Mouse (Mus musculus) embryonic facial prominence, embryonic 11.5 days (tissue): ENCODE data around the gene Zfp385c. TPM values are rescaled to one million over a fixed set of nuclear protein-coding genes. Genes with fewer than 3 reads are reported as not detected.

Experiments used
- ATAC-seq: fragments of 200-750 bp; cut with Nextera tagmentation; replicated peaks from 2 replicates; pipeline ENCODE4 v1.8.0; 2017; ENCODE audit warnings: low read depth; ENCODE audit not compliant: insufficient number of reproducible peaks, low FRiP score, low TSS enrichment
- DNase-seq: peaks from one replicate; pipeline ENCODE4 v3.0.0-alpha.2; 2015; ENCODE audit warnings: low spot score
- H3K27ac ChIP-seq: fragments of 300-500 bp; sonication (generic); replicated peaks from 2 replicates; pipeline ENCODE4 v1.5.1; 2014; ENCODE audit warnings: mild to moderate bottlenecking, low read depth, low read length, control low read depth
- H3K27me3 ChIP-seq: fragments of 300-500 bp; sonication (generic); 2 replicates; pipeline ENCODE4 v1.6.1; 2014; ENCODE audit warnings: mild to moderate bottlenecking, low read length, moderate library complexity, mixed read lengths; ENCODE audit not compliant: control insufficient read depth, insufficient read depth
- H3K36me3 ChIP-seq: fragments of 300-500 bp; sonication (generic); replicated peaks from 2 replicates; pipeline ENCODE4 v1.6.1; 2014; ENCODE audit warnings: low read depth, mild to moderate bottlenecking, low read length, moderate library complexity, mixed read lengths; ENCODE audit not compliant: control insufficient read depth, insufficient read depth
- H3K4me1 ChIP-seq: fragments of 300-500 bp; sonication (generic); 2 replicates; pipeline ENCODE4 v1.6.1; 2014; ENCODE audit warnings: low read length, mixed read lengths; ENCODE audit not compliant: control insufficient read depth, insufficient read depth
- H3K4me2 ChIP-seq: fragments of 300-500 bp; sonication (generic); 2 replicates; pipeline ENCODE4 v1.6.1; 2014; ENCODE audit warnings: low read depth, mild to moderate bottlenecking, control low read depth, low read length, moderate library complexity
- H3K4me3 ChIP-seq: fragments of 300-500 bp; sonication (generic); 2 replicates; pipeline ENCODE4 v1.5.1; 2014; ENCODE audit warnings: low read depth, low read length, control low read depth
- H3K9ac ChIP-seq: fragments of 300-500 bp; sonication (generic); replicated peaks from 2 replicates; pipeline ENCODE4 v1.6.1; 2014; ENCODE audit warnings: mild to moderate bottlenecking, control low read depth, low read length
- H3K9me3 ChIP-seq: fragments of 300-500 bp; sonication (generic); replicated peaks from 2 replicates; pipeline ENCODE4 v1.6.1; 2016; ENCODE audit warnings: mild to moderate bottlenecking, low read length, inconsistent platforms, mixed read lengths; ENCODE audit not compliant: control insufficient read depth
- WGBS: fragments of 180-500 bp; shearing (Covaris S2); extraction: QIAGEN DNeasy Blood & Tissue Kit; methylation state at CpG from one replicate; pipeline ENCODE4 v1.1.7; 2014; 5-methylcytosine and 5-hydroxymethylcytosine counted together
- polyA plus RNA-seq: library from polyadenylated mRNA; unstranded; fragments of >200 nt; fragmentation: Nextera tagmentation; extraction: Ambion mirVana; gene quantifications from 2 replicates; pipeline ENCODE4 v1.2.1, GENCODE M21; 2014

Gene Zfp385c
- polyA plus RNA-seq, 1 experiment from 2014 or later = 1.2 TPM

DNA sequence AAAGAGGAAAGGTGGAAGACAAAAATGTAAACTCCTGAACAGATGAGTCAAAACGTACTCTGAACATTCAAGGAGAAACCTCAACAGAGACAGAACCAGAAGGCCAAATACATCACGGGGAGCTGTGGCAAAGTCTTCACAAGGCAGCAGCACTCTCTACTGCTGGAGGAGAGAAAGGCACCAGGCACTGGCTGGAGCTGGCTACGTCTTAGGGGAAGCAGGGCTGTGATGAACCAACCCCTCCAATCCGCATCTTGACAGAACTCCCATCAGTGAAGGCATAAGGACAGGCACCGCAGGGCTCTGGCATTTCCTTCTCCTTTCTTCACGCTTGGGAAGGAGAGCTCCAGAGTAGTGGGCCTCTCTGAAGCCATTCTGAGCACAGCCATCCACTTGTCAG lies 80.6 kb downstream of the Zfp385c start:
- Histone ChIP-seq H3K27ac (no peak overlapping the region), H3K9ac (no peak overlapping the region), H3K27me3 (no peaks in the 10 kb centered on the region), H3K9me3 (no peaks in the 10 kb centered on the region), H3K36me3 (no peaks in the 10 kb centered on the region), H3K4me1 (no peaks in the 10 kb centered on the region), H3K4me2 (no peak overlapping the region), H3K4me3 (no peak overlapping the region)
- WGBS = 87% methylated on average over 6 of the region's 6 CpGs
- ATAC-seq = no peak
- DNase-seq = no peak

DNA sequence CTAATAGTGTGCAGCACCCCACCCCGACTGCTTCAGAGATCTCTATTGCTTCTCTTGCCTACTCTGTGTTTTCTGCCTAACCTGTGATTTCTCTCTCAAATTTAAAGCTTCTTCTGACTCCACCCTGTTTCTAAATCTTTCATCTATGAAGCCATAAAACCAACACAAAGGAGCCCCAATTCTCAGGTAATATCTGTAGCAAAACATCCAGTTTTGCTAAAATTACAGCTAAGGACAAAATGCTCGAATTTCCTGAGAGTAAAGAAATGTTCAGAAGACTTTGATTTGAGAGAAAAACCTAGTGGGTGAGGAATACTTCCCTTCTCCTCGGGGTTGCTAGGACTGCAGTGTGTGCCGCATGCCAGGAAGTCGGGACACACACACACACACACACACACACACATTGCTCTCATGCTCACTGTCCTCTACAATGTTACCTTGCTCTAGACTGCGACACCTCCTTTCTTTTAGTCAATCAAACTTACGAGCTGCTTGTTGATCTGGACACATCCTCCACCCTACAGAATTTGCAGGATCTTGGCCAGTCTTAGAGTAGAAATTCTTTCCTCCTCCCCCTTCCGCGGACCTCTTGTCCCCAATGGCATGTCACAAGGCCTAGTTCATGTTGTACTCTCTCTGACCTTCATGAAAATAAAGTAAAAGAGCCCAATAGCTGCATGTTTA lies 82.1 kb downstream of the Zfp385c start:
- DNase-seq = no peak
- ATAC-seq = no peak
- Histone ChIP-seq H3K4me1 (no peaks in the 10 kb centered on the region), H3K27ac (no peak overlapping the region), H3K9ac (no peak overlapping the region), H3K9me3 (no peaks in the 10 kb centered on the region), H3K4me3 (no peak overlapping the region), H3K36me3 (no peaks in the 10 kb centered on the region), H3K4me2 (no peak overlapping the region), H3K27me3 (no peaks in the 10 kb centered on the region)
- 87% methylated on average over 9 of the region's 9 CpGs for WGBS

- no peak overlapping the region for H3K27ac ChIP-seq
- H3K4me1 ChIP-seq = no peaks in the 10 kb centered on the region
- H3K36me3 ChIP-seq = no peaks in the 10 kb centered on the region
- no peak for ATAC-seq
- no peak overlapping the region for H3K4me2 ChIP-seq
- H3K27me3 ChIP-seq = no peaks in the 10 kb centered on the region
- DNase-seq = no peak
- H3K9ac ChIP-seq = no peak overlapping the region
- no peaks in the 10 kb centered on the region for H3K9me3 ChIP-seq
- 93% methylated on average over 5 of the region's 5 CpGs for WGBS
- no peak overlapping the region for H3K4me3 ChIP-seq
These were observed 82.8 kb downstream of the Zfp385c start for GRCm38 (mm10) chr11:100609355-100609996.

- ATAC-seq (no peak), DNase-seq (no peak)
- H3K4me2 ChIP-seq = no peak overlapping the region
- H3K4me3 ChIP-seq = no peak overlapping the region
- H3K27me3 ChIP-seq = no peaks in the 10 kb centered on the region
- no peaks in the 10 kb centered on the region for H3K36me3 ChIP-seq
- H3K9ac ChIP-seq = no peak overlapping the region
- no peak overlapping the region for H3K27ac ChIP-seq
- 77% methylated on average over 4 of the region's 4 CpGs for WGBS
- no peaks in the 10 kb centered on the region for H3K9me3 ChIP-seq
- H3K4me1 ChIP-seq = no peaks in the 10 kb centered on the region
These were observed 83.5 kb downstream of the Zfp385c start for GRCm38 (mm10) chr11:100608796-100609195.

DNA sequence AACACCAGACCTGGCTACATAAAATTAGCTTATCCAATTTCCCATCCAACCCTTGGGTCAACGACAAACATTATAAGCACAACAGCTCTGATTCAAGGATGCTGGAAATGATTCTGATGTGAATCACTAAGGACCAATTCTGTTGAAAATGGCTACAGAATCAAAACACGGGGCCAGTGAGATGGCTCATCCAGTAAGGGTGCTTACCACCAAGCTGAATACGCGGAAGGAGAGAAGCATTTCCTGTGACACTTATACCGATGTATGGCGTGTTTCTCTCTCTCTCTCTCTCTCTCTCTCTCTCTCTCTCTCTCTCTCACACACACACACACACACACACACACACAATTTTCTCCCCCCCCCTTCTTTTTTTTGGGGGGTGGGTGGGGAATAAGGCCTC lies 85.1 kb downstream of the Zfp385c start:
- no peaks in the 10 kb centered on the region; the same call in 1 of the 2 replicates for H3K36me3 ChIP-seq
- no peaks in the 10 kb centered on the region for H3K9me3 ChIP-seq
- H3K27ac ChIP-seq = no peak overlapping the region
- 96% methylated on average over 6 of the region's 6 CpGs for WGBS
- H3K4me3 ChIP-seq = no peak overlapping the region
- ATAC-seq (no peak), DNase-seq (no peak)
- no peak overlapping the region for H3K4me2 ChIP-seq
- no peaks in the 10 kb centered on the region for H3K27me3 ChIP-seq
- H3K9ac ChIP-seq = no peak overlapping the region
- H3K4me1 ChIP-seq = no peaks in the 10 kb centered on the region

GRCm38 (mm10) chr11:100605451-100605850 lies 86.8 kb downstream of the Zfp385c start:
- no peaks in the 10 kb centered on the region for H3K27me3 ChIP-seq
- DNase-seq = no peak
- H3K9ac ChIP-seq = no peak overlapping the region
- no peak for ATAC-seq
- no peaks in the 10 kb centered on the region; the same call in 1 of the 2 replicates for H3K36me3 ChIP-seq
- WGBS = 92% methylated on average over 10 of the region's 10 CpGs
- no peaks in the 10 kb centered on the region for H3K4me1 ChIP-seq
- H3K27ac ChIP-seq = no peak overlapping the region
- no peak overlapping the region for H3K4me3 ChIP-seq
- H3K4me2 ChIP-seq = no peak overlapping the region
- H3K9me3 ChIP-seq = no peaks in the 10 kb centered on the region

DNA sequence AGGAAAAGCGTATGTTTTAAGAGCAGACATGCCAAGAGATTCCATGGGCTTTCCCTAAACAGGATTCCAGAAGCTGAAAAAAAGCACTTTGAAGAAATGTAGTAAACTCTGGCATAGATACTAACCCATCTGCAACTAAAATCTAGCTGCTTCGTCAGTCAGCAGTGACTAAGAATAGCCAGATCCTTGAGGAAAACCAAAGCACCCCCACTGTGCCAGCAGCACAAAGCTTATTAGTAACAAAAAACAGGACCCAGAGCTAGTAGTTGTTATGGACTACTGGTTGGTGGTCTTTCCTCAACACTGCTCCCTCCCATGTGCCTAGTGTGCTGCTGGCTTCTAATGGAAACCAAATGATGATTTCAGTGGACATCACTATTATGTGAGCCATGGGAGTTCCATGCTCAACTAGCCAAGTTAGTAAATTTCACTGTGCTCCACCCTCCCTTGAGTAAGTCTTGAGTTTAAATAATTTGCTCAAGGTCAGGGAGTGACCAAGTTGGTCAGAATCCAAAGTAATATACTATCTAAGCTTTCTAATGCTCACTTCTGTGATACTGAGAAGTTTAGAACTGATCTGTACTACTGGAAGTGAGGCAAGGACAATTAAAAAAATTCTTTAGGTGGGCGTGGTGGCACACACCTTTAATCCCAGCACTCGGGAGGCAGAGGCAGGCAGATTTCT lies 87.8 kb downstream of the Zfp385c start:
- Histone ChIP-seq H3K27me3 (no peaks in the 10 kb centered on the region), H3K27ac (no peak overlapping the region), H3K36me3 (no peaks in the 10 kb centered on the region; the same call in 1 of the 2 replicates), H3K4me3 (no peak overlapping the region), H3K4me1 (no peaks in the 10 kb centered on the region), H3K9ac (no peak overlapping the region), H3K9me3 (no peaks in the 10 kb centered on the region), H3K4me2 (no peak overlapping the region)
- DNase-seq (no peak), ATAC-seq (no peak)
- WGBS = 91% methylated on average over 4 of the region's 4 CpGs

DNA sequence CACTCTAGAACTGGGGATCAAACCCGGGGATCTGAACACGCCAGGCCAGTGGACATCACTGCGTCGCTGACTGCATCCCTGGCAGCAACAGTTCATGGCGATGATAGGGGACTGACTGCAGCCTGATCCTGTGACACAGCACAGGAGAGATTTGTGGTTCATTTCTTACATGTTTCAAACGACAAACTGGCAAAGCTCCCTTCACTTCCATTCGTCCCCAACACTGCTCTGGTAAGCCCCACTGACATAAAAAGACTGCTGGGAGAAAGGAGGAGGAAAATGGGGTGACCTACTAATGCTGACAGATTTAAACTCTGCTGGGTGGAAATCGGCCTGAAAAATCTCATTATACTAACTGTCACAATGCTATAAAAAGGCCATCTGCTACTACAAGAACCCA lies 88.4 kb downstream of the Zfp385c start:
- no peaks in the 10 kb centered on the region for H3K9me3 ChIP-seq
- WGBS = 92% methylated on average over 8 of the region's 8 CpGs

More for the DNA sequence above, 88.4 kb downstream of the Zfp385c start:
- Histone ChIP-seq H3K9ac (no peak overlapping the region), H3K36me3 (peaks cover 5% of the 10 kb centered on the region), H3K27me3 (no peaks in the 10 kb centered on the region), H3K4me2 (no peak overlapping the region), H3K4me1 (no peaks in the 10 kb centered on the region), H3K27ac (no peak overlapping the region), H3K4me3 (no peak overlapping the region)
- no peak for DNase-seq
- ATAC-seq = no peak
